Mouse (Mus musculus) midbrain, embryonic 15.5 days (tissue): ENCODE data around the gene Chmp1a. TPM values are rescaled to one million over a fixed set of nuclear protein-coding genes. Genes with fewer than 3 reads are reported as not detected.
"Not testable (repeated sequence)": the region's sequence is repeated elsewhere in the genome, so short reads cannot be mapped to it uniquely, and the experiment has no call there.

Experiments
- ATAC-seq: fragments of 200-750 bp; cut with Nextera tagmentation; replicated peaks from 2 replicates; pipeline ENCODE4 v1.8.0; 2017; ENCODE audit warnings: moderate TSS enrichment
- H3K27ac ChIP-seq: fragments of 300-500 bp; sonication (generic); 2 replicates; pipeline ENCODE4 v1.5.1; 2015; ENCODE audit warnings: mild to moderate bottlenecking, inconsistent platforms
- H3K27me3 ChIP-seq: fragments of 300-500 bp; sonication (generic); replicated peaks from 2 replicates; pipeline ENCODE4 v1.6.1; 2015; ENCODE audit warnings: inconsistent platforms
- H3K36me3 ChIP-seq: fragments of 300-500 bp; sonication (generic); replicated peaks from 2 replicates; pipeline ENCODE4 v1.6.1; 2015; ENCODE audit warnings: inconsistent platforms
- H3K4me1 ChIP-seq: fragments of 300-500 bp; sonication (generic); 2 replicates; pipeline ENCODE4 v1.6.1; 2015; ENCODE audit warnings: inconsistent platforms
- H3K4me2 ChIP-seq: fragments of 300-500 bp; sonication (generic); 2 replicates; pipeline ENCODE4 v1.6.1; 2015; ENCODE audit warnings: inconsistent platforms, mild to moderate bottlenecking, moderate library complexity
- H3K4me3 ChIP-seq: fragments of 300-500 bp; sonication (generic); 2 replicates; pipeline ENCODE4 v1.5.1; 2015; ENCODE audit warnings: mild to moderate bottlenecking, inconsistent platforms
- H3K9ac ChIP-seq: fragments of 300-500 bp; sonication (generic); 2 replicates; pipeline ENCODE4 v1.6.1; 2015; ENCODE audit warnings: mild to moderate bottlenecking, inconsistent platforms
- H3K9me3 ChIP-seq: fragments of 300-500 bp; sonication (generic); 2 replicates; pipeline ENCODE4 v1.6.1; 2016; ENCODE audit warnings: inconsistent platforms
- WGBS: fragments of 180-500 bp; shearing (Covaris S2); methylation state at CpG from one replicate; pipeline ENCODE4 v1.1.7; 2015; ENCODE audit warnings: mixed read lengths; 5-methylcytosine and 5-hydroxymethylcytosine counted together
- polyA plus RNA-seq: library from polyadenylated mRNA; unstranded; fragments of >200 nt; fragmentation: Nextera tagmentation; extraction: Ambion mirVana; gene quantifications from 2 replicates; pipeline ENCODE4 v1.2.1, GENCODE M21; 2015

Gene Chmp1a
- polyA plus RNA-seq, 1 experiment from 2014 or later, result 227 TPM

DNA sequence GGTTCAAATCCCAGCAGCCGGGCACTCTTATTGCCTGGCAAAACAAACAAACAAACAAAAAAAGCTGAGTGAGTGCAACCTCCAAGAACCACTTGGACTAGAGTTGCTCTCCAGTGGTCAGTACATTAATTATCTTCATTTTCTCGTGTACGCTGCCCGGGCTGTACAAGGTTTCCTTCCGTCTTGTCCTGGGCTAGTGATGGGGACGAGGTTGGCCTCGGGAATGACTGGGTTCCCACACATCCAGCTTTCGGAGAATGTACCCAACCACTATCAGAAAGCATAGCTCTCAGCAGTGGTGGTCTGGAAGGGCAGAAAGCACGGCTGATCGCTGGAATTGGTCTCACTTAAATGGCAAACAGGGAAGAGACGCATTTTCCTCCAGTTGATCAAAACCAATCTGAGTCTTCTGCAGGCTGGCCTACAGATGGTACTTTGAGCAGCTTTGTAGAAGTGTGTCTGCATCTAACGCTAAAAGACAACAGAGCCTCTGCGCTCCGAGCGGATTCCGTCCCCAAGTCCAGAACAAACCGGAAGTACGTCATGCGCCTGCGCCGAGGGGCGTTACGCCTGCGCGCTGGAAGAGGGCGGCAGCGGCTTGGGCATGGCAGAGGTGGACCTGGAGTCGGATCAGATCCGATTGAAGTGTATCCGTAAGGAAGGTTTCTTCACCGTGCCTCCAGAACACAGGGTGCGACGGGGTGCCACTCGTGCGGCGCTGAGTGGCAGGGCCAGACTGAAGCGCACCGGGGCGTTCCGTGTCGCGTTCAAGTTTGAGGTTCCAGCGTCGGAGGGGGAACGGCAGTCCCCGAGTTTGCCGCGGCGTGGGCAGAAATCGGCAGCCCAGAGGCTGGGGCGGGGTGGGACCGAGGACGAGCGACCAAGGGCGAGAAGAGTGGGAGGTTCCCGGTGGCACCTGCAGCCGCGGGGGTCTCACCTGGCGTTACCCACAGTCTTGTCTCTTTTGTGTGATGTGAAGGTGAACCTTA is 12.0 kb upstream of the Chmp1a start, which contains the start of gene Cdk10:
Gene Cdk10, plus strand, starts transcription at position 565 of the 989 bp plus-strand sequence.
- H3K9ac ChIP-seq, result peak within 1 kb of the TSS; percentile 80
- H3K36me3 ChIP-seq, result peaks cover 15% of the 10 kb centered on the region; the same call in 1 of the 2 replicates
- H3K4me3 ChIP-seq, result peak within 1 kb of the TSS; percentile 80
- H3K27ac ChIP-seq, result peak within 1 kb of the TSS; percentile 89
- no peaks in the 10 kb centered on the region for H3K9me3 ChIP-seq
- ATAC-seq, result peak; percentile 93
- H3K4me1 ChIP-seq, result peaks cover 17% of the 10 kb centered on the region
- H3K27me3 ChIP-seq, result no peaks in the 10 kb centered on the region
- peak within 1 kb of the TSS; percentile 88 for H3K4me2 ChIP-seq
- 4% methylated on average over 55 of the region's 59 CpGs for WGBS

DNA sequence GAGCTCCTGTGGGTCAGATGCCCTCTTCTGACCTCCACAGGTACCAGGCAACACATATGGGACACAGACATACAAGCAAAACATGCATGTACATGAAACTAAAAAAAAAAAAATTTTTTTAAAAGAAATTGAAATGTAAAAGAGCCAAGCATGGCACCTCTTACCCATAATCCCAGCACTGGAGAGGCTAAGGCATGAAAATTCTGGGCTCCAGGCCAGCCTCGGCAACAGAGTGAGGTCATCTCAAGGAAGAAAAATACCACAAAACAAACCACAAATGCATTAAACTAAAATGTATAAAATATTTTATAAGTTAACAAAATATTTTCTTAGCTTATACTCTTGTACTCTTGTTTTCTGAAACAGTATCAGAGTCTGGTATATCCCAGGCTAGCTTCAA is 8.4 kb upstream of the Chmp1a start:
- H3K27me3 ChIP-seq, result no peaks in the 10 kb centered on the region
- no peak overlapping the region for H3K4me2 ChIP-seq
- no peaks in the 10 kb centered on the region for H3K9me3 ChIP-seq
- H3K4me3 ChIP-seq, result no peak overlapping the region
- no peak for ATAC-seq
- no peak overlapping the region for H3K9ac ChIP-seq
- H3K27ac ChIP-seq, result no peak overlapping the region
- no peaks in the 10 kb centered on the region for H3K36me3 ChIP-seq
- peaks cover 16% of the 10 kb centered on the region for H3K4me1 ChIP-seq
- 80% methylated on average over 1 of the region's 1 CpGs for WGBS

DNA sequence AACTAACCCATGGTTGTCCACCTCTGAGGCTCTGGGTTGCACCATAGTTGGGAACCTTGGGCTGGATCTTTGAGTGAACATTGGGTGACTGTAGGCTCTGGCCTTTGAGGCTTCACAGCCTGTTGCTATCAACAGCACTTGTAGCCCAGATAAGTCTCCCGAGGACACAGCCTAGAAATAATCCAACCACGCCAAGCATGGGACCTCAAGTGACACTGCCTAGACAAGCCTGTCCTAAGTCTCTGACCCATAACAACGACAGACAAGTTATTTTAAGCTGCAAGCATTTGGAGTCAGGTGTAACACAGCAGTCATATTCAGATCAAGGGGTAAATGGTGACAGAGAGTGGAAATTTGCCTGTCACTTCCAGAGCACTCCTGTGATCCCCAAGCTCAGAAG is 2.9 kb upstream of the Chmp1a start:
- WGBS, result 81% methylated on average over 3 of the region's 3 CpGs
- H3K4me1 ChIP-seq, result peaks cover 24% of the 10 kb centered on the region
- no peak overlapping the region for H3K27ac ChIP-seq
- H3K9me3 ChIP-seq, result no peaks in the 10 kb centered on the region
- H3K27me3 ChIP-seq, result no peaks in the 10 kb centered on the region
- H3K9ac ChIP-seq, result no peak overlapping the region
- ATAC-seq, result no peak
- no peak overlapping the region for H3K4me2 ChIP-seq
- no peak overlapping the region for H3K4me3 ChIP-seq
- no peaks in the 10 kb centered on the region for H3K36me3 ChIP-seq

DNA sequence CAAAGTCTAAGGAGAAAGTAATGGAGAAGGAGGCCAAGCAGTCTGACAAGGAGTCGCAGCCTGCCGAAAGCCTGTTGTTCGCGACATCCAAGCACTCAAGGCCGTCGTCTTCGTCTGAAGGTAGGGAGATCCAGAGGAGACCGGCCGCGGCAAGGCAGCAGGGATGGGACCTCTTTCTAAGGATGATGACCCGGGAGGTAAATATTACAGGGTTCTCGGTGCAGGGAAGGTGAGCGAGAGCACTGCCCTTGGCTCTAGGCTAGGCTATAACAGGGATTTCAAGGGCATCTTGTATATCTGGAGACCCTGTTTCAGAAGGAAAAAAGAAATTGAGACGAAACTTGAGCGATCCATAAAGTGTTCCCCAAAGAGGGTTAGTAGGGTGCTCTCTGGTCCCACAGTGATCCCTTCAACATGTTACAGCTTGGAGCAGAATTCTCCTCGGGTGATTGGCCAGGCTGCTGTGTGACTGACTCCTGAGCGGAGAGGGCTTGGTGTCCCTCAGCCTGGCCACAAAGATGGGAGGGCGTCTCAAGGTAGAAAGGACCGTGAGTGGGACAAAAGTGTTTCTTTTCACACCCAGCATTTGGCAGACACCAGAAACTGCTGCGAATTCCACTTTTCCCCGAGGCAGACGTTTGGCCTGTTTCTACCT is 682 bp upstream of the Chmp1a start:
- Histone ChIP-seq H3K27me3 (no peaks in the 10 kb centered on the region), H3K9ac (peak overlapping the region; percentile 100), H3K9me3 (no peaks in the 10 kb centered on the region), H3K36me3 (peaks cover 10% of the 10 kb centered on the region; the same call in 1 of the 2 replicates), H3K4me2 (peak overlapping the region; percentile 97), H3K27ac (peak overlapping the region; percentile 69), H3K4me1 (peaks cover 24% of the 10 kb centered on the region), H3K4me3 (peak overlapping the region; percentile 98)
- ATAC-seq, result peak; percentile 48; the same call in 1 of the 2 replicates
- whole genome bisulfite sequencing, result 17% methylated on average over 22 of the region's 22 CpGs

DNA sequence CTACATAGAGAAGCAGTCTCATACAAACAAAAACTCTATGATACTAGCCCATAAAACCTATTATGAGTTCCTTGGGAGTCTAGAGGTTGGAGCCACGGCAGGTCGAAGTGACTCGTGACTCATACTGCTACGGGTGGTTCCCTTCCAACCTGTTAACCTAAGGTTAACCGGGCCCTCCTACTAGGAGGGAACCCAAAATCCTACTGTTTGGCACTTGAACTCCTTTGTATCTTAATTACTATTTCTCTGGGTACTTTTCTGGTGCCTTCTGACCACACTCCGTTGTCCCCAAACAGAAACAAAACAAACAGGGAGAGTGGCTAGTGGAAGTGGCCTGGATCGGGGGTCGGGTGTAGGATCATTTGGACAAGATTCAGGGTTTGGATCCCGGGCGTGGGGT is 687 bp downstream of the Chmp1a start:
- peak overlapping the region; percentile 98 for H3K4me3 ChIP-seq
- WGBS, result 56% methylated on average over 10 of the region's 10 CpGs
- H3K36me3 ChIP-seq, result peaks cover 20% of the 10 kb centered on the region; the same call in 1 of the 2 replicates
- no peaks in the 10 kb centered on the region for H3K9me3 ChIP-seq
- ATAC-seq, result no peak
- no peaks in the 10 kb centered on the region for H3K27me3 ChIP-seq
- H3K4me1 ChIP-seq, result peaks cover 24% of the 10 kb centered on the region
- peak overlapping the region; percentile 97 for H3K4me2 ChIP-seq
- no peak overlapping the region for H3K27ac ChIP-seq
- peak overlapping the region; percentile 100 for H3K9ac ChIP-seq

GRCm38 (mm10) chr8:123203571-123203970 is 9.0 kb downstream of the Chmp1a start:
- H3K9ac ChIP-seq, result no peak overlapping the region
- no peaks in the 10 kb centered on the region for H3K27me3 ChIP-seq
- no peak for ATAC-seq
- H3K9me3 ChIP-seq, result no peaks in the 10 kb centered on the region
- peaks cover 3% of the 10 kb centered on the region; the same call in 1 of the 2 replicates for H3K4me1 ChIP-seq
- peaks cover 20% of the 10 kb centered on the region; the same call in 1 of the 2 replicates for H3K36me3 ChIP-seq
- H3K4me2 ChIP-seq, result no peak overlapping the region
- H3K4me3 ChIP-seq, result no peak overlapping the region
- no peak overlapping the region for H3K27ac ChIP-seq
- WGBS, result 90% methylated on average over 3 of the region's 3 CpGs

DNA sequence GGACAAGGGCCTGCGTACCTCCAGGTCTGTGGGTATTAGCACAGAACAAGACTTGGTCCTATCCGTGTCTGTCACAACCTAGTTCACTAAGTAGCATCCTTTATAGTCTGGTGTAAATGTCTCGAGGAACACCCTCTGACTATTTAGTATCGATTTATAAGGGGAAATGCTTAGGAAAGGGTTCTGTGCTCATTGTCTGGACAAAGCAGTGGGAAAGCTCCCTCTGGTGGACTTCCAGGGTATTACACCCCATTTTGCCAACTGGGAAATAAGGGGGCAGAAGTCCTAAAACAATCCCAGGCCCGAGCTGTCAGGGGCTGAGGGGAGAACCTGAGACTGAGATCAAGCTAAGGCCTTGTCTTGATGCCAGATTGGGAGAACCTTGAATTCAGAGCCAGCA is 10.3 kb downstream of the Chmp1a start:
- Histone ChIP-seq H3K4me3 (no peak overlapping the region), H3K9ac (no peak overlapping the region), H3K4me2 (no peak overlapping the region), H3K27ac (no peak overlapping the region), H3K27me3 (no peaks in the 10 kb centered on the region), H3K4me1 (peaks cover 3% of the 10 kb centered on the region; the same call in 1 of the 2 replicates), H3K9me3 (no peaks in the 10 kb centered on the region), H3K36me3 (peaks cover 12% of the 10 kb centered on the region; the same call in 1 of the 2 replicates)
- WGBS, result 27% methylated on average over 5 of the region's 5 CpGs
- 0 out of 2 replicates have a peak, but pooled peaks have one; percentile 37 for ATAC-seq

- Histone ChIP-seq H3K4me1 (peaks cover 3% of the 10 kb centered on the region; the same call in 1 of the 2 replicates), H3K4me2 (no peak overlapping the region), H3K4me3 (no peak overlapping the region), H3K36me3 (no peaks in the 10 kb centered on the region), H3K27ac (no peak overlapping the region), H3K9ac (no peak overlapping the region), H3K27me3 (no peaks in the 10 kb centered on the region), H3K9me3 (no peaks in the 10 kb centered on the region)
- ATAC-seq, result no peak
- 75% methylated on average over 14 of the region's 14 CpGs for WGBS
Measured at GRCm38 (mm10) chr8:123199864-123200263, 12.7 kb downstream of the Chmp1a start.

DNA sequence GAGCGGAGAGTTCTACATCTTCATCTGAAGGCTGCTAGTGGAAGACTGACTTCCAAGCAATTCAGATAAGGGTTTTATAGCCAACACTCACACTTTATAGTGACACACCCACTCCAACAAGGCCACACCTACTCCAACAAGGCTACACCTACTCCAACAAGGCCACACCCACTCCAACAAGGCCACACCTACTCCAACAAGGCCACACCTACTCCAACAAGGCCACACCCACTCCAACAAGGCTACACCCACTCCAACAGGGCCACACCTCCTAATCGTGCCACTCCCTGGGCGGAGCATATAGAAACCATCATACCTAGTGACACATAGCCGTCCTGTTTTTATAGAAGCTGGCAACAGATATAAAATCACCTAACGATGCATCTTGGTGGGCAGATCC is 15.5 kb downstream of the Chmp1a start:
- not testable (repeated sequence) for H3K4me1 ChIP-seq, H3K4me3 ChIP-seq, H3K27me3 ChIP-seq, H3K9ac ChIP-seq, H3K9me3 ChIP-seq, ATAC-seq, H3K4me2 ChIP-seq, H3K36me3 ChIP-seq, H3K27ac ChIP-seq
- WGBS, result 80% methylated on average over 5 of the region's 5 CpGs

GRCm38 (mm10) chr8:123193771-123194170 is 18.8 kb downstream of the Chmp1a start:
- H3K27me3 ChIP-seq, result no peaks in the 10 kb centered on the region
- no peaks in the 10 kb centered on the region for H3K36me3 ChIP-seq
- no peak overlapping the region for H3K4me2 ChIP-seq
- H3K4me3 ChIP-seq, result no peak overlapping the region
- H3K4me1 ChIP-seq, result peaks cover 3% of the 10 kb centered on the region; the same call in 1 of the 2 replicates
- H3K27ac ChIP-seq, result no peak overlapping the region
- 85% methylated on average over 9 of the region's 9 CpGs for WGBS
- H3K9ac ChIP-seq, result no peak overlapping the region
- H3K9me3 ChIP-seq, result no peaks in the 10 kb centered on the region
- no peak for ATAC-seq

- 61% methylated on average over 8 of the region's 8 CpGs for WGBS
- Histone ChIP-seq H3K9ac (no peak overlapping the region), H3K4me2 (no peak overlapping the region), H3K27ac (no peak overlapping the region), H3K4me1 (peaks cover 3% of the 10 kb centered on the region; the same call in 1 of the 2 replicates), H3K4me3 (no peak overlapping the region), H3K36me3 (no peaks in the 10 kb centered on the region), H3K9me3 (no peaks in the 10 kb centered on the region), H3K27me3 (no peaks in the 10 kb centered on the region)
- ATAC-seq, result no peak
Measured at GRCm38 (mm10) chr8:123191908-123192307, 20.7 kb downstream of the Chmp1a start.

DNA sequence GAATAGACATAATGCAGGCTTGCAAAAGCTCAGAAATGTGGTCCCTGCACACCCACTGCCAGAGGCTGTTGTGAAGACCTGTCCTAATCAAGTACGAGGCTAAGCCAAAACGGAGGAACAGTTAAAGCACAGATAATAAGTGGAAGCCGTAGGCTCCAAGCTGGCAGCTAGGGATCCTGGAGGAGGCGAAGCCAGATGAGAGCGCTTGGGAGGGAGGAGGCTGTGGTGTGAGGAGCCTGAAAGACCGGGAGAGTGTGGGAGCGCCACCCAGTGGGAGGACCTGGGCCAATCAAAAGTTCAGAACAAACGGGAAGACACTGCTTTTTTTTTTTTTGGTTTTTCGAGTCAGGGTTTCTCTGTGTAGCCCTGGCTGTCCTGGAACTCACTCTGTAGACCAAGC is 21.9 kb downstream of the Chmp1a start:
- Histone ChIP-seq H3K36me3 (no peaks in the 10 kb centered on the region), H3K9me3 (no peaks in the 10 kb centered on the region), H3K9ac (no peak overlapping the region), H3K4me3 (no peak overlapping the region), H3K27me3 (no peaks in the 10 kb centered on the region), H3K4me1 (peaks cover 3% of the 10 kb centered on the region; the same call in 1 of the 2 replicates), H3K4me2 (peak overlapping the region; percentile 10; the same call in 1 of the 2 replicates), H3K27ac (no peak overlapping the region)
- 4% methylated on average over 9 of the region's 9 CpGs for WGBS
- no peak for ATAC-seq
